Mouse (Mus musculus): ENCODE measurements around the gene Gna14.

GRCm38 (mm10) chr19:16514201-16514600 is 78.6 kb downstream of the Gna14 start:
- TF ChIP-seq GATA1 (IDR thresholded peaks at IDR 0.05; ENCODE audit: borderline replicate concordance, low read length) (no peak), FLI1 (IDR thresholded peaks at IDR 0.05; ENCODE audit: low read length) (no peak)
